Mouse (Mus musculus) stomach, postnatal 0 days (tissue): ENCODE measurements around the gene Cep83.

ENCODE experiments used
- CTCF ChIP-seq: IDR thresholded peaks from 2 replicates; pipeline ENCODE4 v1.5.1; 2016; ENCODE audit warnings: antibody characterized with exemption, low read depth, mild to moderate bottlenecking, moderate library complexity
- EP300 ChIP-seq: optimal IDR thresholded peaks from 2 replicates; pipeline ENCODE3; 2016; ENCODE audit warnings: antibody characterized with exemption

DNA sequence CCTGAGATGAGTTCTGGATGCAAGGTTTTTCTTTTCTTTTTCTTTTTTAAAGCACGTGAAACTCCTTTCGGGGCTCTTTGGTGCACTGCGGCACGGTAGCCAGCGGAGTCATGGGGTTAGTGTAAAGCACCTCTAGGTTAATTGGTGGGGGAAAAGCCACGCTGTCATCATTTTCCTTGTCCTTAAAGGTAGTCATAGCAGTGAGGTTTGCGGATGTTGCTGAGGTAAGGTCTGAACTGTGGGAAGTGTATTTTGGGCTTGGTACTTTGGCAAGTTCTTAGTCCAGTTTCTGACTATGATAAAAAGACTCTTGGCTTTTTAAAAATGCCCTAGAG is 689 bp downstream of the Cep83 start:
- TF ChIP-seq EP300 (no peak), CTCF (no peak)
